In genomic region chr3:8440701-8441365, GRCm38 (mm10) we compare ENCODE assay signal across 16 mouse cellular contexts.
A peak's percentile ranks its signal among the peaks of the same experiment; 100 is the strongest.
DNase-seq lines count a peak whose midpoint lies in the region; ATAC-seq and TF ChIP-seq lines count a peak whose summit lies in the region.
"Had no signal": no experiment of that assay in that cellular context is flagged by ENCODE, and none has a peak within 500 bp of the region (broad histone marks: within the 10 kb centered on the region; RNA-seq: fewer than 3 reads in every experiment).

No protein-coding gene starts in this region.

- H3K9me3 ChIP-seq in kidney, embryonic 15.5 days (replicated peaks) = no peaks in the 10 kb centered on the region
- H3K9me3 ChIP-seq: embryonic facial prominence, embryonic 12.5 days; hindbrain, embryonic 13.5 days; midbrain, embryonic 15.5 days had no signal

- 62% methylated on average over 4 of the region's 4 CpGs for WGBS in kidney, embryonic 15.5 days

- H3K79me2 ChIP-seq in myocyte (ENCODE audit: control insufficient read depth, insufficient read depth) = no peaks in the 10 kb centered on the region

- no peak overlapping the region for H3ac ChIP-seq in myocyte (ENCODE audit: control insufficient read depth, insufficient read length)

- H3K9ac ChIP-seq in kidney, embryonic 15.5 days = no peak overlapping the region
- H3K9ac ChIP-seq: embryonic facial prominence, embryonic 12.5 days; hindbrain, embryonic 13.5 days; midbrain, embryonic 15.5 days had no signal

- no peak overlapping the region for H3K4me2 ChIP-seq in kidney, embryonic 15.5 days
- peak overlapping the region; percentile 65 for H3K4me2 ChIP-seq in myocyte (ENCODE audit: low read depth)
- H3K4me2 ChIP-seq: embryonic facial prominence, embryonic 12.5 days; heart, embryonic 11.5 days; hindbrain, embryonic 13.5 days; midbrain, embryonic 15.5 days had no signal

- no peaks in the 10 kb centered on the region for H3K36me3 ChIP-seq in kidney, embryonic 15.5 days
- H3K36me3 ChIP-seq in myocyte (ENCODE audit: control insufficient read depth, insufficient read depth) = no peaks in the 10 kb centered on the region
- H3K36me3 ChIP-seq: embryonic facial prominence, embryonic 12.5 days; hindbrain, embryonic 13.5 days; midbrain, embryonic 15.5 days had no signal

- ATAC-seq in kidney, embryonic 15.5 days (replicated peaks; ENCODE audit: low FRiP score) = no peak
- no peak for ATAC-seq in megakaryocyte-erythroid progenitor cell, adult 5-6 weeks (replicated peaks; ENCODE audit: low FRiP score, low TSS enrichment, poor library complexity, severe bottlenecking)
- ATAC-seq: activated CD4-positive, CD25-positive, alpha-beta regulatory T cell, adult 4 months; midbrain, embryonic 15.5 days had no signal

- no peak overlapping the region for H3K27ac ChIP-seq in kidney, embryonic 15.5 days
- H3K27ac ChIP-seq: embryonic facial prominence, embryonic 12.5 days; hindbrain, embryonic 13.5 days; left cerebral cortex, adult 2 months; midbrain, embryonic 15.5 days had no signal

- no peak overlapping the region for H3K4me3 ChIP-seq in kidney, embryonic 15.5 days (replicated peaks)
- no peak overlapping the region for H3K4me3 ChIP-seq in myocyte
- H3K4me3 ChIP-seq: embryonic facial prominence, embryonic 12.5 days; hindbrain, embryonic 13.5 days; left cerebral cortex, adult 2 months; midbrain, embryonic 15.5 days had no signal

- DNase-seq in kidney, postnatal 4 days = peak; percentile 17
- peak; percentile 30 to 33 for DNase-seq in right cerebral cortex, postnatal 10 days (ENCODE audit: low spot score in 2 of 2)
- DNase-seq in right cerebral cortex, postnatal 25 days = no peak
- peak; percentile 57 for DNase-seq in adrenal gland, postnatal 10 days
- DNase-seq: cerebellum, adult 2 months; kidney, postnatal 25 days; thymus, postnatal 25 days had no signal

- no peak for TF ChIP-seq POLR2A in myocyte (IDR thresholded peaks at IDR 0.05; ENCODE audit: insufficient read length, low read depth)

- no peaks in the 10 kb centered on the region for H3K27me3 ChIP-seq in kidney, embryonic 15.5 days
- no peaks in the 10 kb centered on the region for H3K27me3 ChIP-seq in myocyte (ENCODE audit: control insufficient read depth, insufficient read depth, insufficient read length)
- H3K27me3 ChIP-seq: embryonic facial prominence, embryonic 12.5 days; hindbrain, embryonic 13.5 days; midbrain, embryonic 15.5 days had no signal

- no peaks in the 10 kb centered on the region for H3K4me1 ChIP-seq in kidney, embryonic 15.5 days
- H3K4me1 ChIP-seq: embryonic facial prominence, embryonic 12.5 days; hindbrain, embryonic 13.5 days; midbrain, embryonic 15.5 days had no signal

TF ChIP-seq in myocyte, 11 proteins besides CTCF, POLR2A, EP300 and RAD21:
- TF ChIP-seq MYOG (IDR thresholded peaks at IDR 0.05; ENCODE audit: control insufficient read depth in 1 of 3, insufficient read depth in 1 of 3, insufficient read length in 2 of 3, low read depth in 2 of 3) (no peak), MYOD1 (IDR thresholded peaks at IDR 0.05; ENCODE audit: control insufficient read depth in 1 of 3, insufficient read length in 2 of 3, low read depth in 2 of 3) (no peak), E2F4 (IDR thresholded peaks at IDR 0.05; ENCODE audit: insufficient read depth) (no peak), USF1 (IDR thresholded peaks at IDR 0.05; ENCODE audit: low read depth) (no peak)
